Mouse (Mus musculus): ENCODE results near the gene Ppp1r3e.
A peak's percentile ranks its signal among the peaks of the same experiment; 100 is the strongest.

The Ppp1r3e gene

GRCm38 (mm10) chr14:54876539-54877047 lies 757 bp downstream of the Ppp1r3e start:
- DNase-seq = peak; percentile 92 to 95

DNA sequence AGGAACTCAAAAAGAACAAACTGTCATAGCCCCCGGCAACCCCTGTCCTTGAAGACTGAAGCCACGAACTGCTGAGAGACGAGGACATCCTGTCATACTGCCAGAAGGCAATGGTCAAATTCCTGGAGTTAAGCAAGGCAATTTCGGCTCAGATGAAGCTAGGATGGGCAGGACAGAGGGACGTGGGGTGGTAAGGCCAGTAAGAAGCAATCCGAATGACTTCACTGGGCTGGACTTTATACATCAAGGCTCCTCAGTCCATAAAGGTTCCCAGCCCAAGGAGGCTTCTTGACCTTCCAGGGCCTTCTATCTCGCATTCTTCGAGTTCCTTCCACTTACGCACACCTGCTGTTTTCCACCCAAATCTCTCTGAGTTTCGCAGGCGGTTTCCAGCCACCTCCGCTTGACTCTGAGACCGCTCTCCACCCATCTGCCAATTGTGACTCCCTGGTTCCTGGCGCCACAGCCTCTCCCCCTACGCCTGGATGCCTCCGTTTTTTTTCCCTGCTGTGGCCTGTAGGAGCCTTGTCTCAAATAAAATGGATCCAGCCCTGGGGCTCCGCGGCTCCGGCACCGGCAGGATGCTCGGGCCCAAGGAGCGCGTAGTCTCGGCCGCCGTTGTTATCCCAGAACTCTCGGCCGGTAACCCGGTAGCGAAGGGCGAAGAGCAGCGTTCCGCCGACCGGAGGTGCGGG lies 1.4 kb downstream of the Ppp1r3e start:
- no peak for DNase-seq

DNA sequence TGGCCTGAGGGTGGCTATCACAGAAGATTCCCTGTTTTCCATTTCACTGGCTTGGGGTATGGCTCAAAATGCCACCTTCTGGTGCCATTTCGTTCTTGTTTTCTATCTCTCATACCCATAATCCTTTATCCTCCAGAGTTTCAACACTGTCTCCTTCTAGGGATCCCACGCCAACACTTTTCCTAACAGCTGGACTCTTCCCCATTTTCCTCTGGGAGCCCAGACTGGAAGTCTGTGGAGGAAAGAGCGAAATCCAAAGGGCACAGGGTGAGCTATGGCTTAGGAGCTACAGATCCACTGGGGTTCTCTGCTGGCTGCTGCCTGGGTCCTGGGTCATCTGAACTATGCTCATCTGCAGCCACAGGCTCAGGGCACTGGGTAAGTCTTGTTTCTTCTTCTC lies 3.2 kb downstream of the Ppp1r3e start:
- DNase-seq = no peak

DNA sequence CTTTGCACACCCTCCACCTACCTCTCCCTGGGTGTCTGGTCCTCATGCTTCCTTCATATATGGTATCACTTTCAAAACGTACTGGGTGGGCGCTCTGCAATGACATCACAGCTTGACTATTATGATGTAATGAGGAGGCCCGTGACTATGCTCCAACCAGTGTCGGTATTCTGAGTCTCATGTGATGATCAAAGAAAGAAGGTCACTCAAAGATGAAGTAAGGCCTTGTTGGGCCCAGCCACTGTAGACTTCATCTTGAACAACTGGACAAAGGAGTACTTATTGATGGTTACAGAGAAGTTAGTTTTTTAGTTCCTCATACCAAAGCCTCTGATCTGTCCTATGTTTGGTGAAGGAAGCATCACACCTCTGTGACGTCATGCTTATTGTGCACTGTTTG lies 6.5 kb downstream of the Ppp1r3e start, which contains the start of gene Homez:
Gene Homez, minus strand, starts transcription at position 101 of the 400 bp plus-strand sequence.
- DNase-seq = no peak

GRCm38 (mm10) chr14:54868026-54868425 lies 9.3 kb downstream of the Ppp1r3e start:
- DNase-seq = no peak

DNA sequence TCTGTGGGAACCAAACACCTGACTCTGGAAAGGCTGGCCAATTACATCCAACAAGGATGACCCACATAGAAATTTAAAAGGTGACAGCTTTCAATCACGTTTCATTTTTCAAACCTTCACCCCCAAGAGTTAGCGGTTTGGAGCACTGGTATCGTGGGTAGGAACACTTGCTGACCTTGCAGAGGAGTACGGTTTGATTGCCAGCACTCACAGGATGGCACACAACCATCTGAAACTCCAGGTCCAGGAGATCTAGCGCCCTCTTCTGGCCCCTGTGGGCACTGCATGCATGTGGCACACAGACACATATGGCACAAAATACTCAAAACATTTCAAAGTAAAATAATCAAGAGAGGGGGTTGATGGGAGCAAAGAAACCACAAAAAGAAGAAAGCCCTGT lies 10.4 kb downstream of the Ppp1r3e start:
- peak in 1 of 2 experiments; percentile 32 for DNase-seq

- DNase-seq = no peak
Observed at GRCm38 (mm10) chr14:54866268-54866667, 11.1 kb downstream of the Ppp1r3e start.

GRCm38 (mm10) chr14:54865626-54866025 lies 11.7 kb downstream of the Ppp1r3e start:
- no peak for DNase-seq

GRCm38 (mm10) chr14:54864313-54865036 lies 12.9 kb downstream of the Ppp1r3e start:
- DNase-seq = no peak

- peak; percentile 94 for DNase-seq
Observed at GRCm38 (mm10) chr14:54863501-54864312, 13.6 kb downstream of the Ppp1r3e start.

- peak; percentile 80 to 85 for DNase-seq
Observed at GRCm38 (mm10) chr14:54860511-54860910, 16.8 kb downstream of the Ppp1r3e start.

GRCm38 (mm10) chr14:54857891-54858290 lies 19.5 kb downstream of the Ppp1r3e start:
- peak; percentile 62 to 64 for DNase-seq

DNA sequence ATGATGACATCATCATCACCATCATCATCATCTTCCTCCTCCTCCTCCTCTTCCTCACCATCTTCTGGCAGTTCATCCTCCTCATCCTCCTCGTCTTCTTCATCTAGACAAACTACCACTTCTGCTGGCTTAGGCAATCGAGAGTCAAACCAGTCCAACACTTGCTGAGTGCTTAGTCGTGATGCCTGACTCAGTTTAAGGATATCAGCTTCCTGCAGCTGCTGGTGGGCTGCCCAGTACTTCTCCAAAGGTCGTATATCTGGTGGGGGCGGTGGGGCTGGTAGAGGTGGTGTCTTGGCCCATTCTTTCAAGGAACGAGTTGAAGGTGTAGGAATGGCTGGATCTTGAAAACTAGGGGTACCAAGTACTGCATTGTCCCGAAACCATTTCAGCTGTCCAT lies 20.6 kb downstream of the Ppp1r3e start:
- DNase-seq = no peak

DNA sequence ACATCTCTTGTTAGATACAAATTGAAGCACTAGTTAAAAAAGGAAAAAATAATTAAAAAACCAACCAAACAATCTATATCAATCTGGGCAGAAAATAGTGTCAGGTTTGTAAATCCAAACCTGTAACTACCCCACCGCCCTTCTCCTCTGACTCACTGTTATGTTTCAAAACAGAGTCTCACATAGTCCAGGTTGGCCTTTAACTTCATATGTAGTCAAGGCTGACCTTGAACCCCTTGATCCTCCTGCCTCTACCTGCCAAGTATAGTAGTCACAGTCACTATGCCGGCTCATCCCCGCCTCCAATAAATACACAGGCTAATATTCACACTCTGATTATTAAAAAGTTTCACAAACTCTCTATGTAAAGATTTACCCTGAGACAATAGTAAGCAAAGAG lies 21.6 kb downstream of the Ppp1r3e start:
- no peak for DNase-seq

DNA sequence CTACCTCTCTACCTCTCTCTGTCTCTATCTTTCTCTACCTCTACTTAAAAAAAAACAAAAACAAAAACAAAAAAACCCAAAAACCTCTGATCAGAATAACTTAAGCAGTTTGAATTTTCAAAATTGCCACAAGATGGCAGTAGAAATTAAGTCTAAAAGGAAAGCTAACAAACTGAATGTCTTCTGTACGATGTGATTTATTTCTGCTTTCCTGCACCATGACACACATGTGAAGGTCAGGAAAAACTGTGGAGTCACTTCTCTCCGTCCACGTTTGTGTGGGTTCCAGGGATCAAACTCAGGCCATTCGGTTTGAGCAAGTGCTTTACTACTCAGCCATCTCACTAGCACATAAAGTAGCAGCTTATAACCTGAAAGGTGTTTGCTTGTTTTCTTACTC lies 33.9 kb downstream of the Ppp1r3e start:
- DNase-seq = peak in 1 of 2 experiments; percentile 28

GRCm38 (mm10) chr14:54823716-54824115 lies 53.6 kb downstream of the Ppp1r3e start:
- DNase-seq = peak; percentile 32 to 42
